Mouse (Mus musculus): ENCODE measurements around the gene Olfr297. TPM values are rescaled to one million over a fixed set of nuclear protein-coding genes. Genes with fewer than 3 reads are reported as not detected.

The Olfr297 gene
- polyA plus RNA-seq (2014; fragmentation: Nextera tagmentation; extraction: Ambion mirVana) = not detected in 2 replicates

DNA sequence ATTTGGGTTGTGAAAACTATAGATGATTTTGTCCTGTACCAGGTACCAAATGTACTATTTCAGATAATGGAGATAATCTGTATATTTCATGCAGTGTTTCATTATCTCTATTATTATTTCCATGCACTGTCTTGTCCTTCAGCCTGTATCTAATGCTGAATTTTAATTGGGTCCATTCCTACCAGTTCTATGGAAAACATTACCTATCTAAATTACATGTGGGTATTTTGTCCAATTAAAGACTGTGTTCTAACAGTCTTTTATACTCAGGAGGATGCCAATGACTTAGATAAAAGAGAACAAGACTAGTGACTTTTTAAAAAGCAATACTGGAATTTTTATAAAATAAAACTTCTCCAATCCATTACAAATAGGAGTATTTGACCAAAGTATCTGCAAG, at the start of gene Olfr297:
Gene Olfr297, plus strand, starts transcription at position 301 of the 400 bp plus-strand sequence.
- Histone ChIP-seq H3K4me3 (ENCODE audit: low read depth, low read length) (no peak within 1 kb of the TSS), H3K36me3 (ENCODE audit: control insufficient read depth, insufficient read depth, low read length) (no peaks in the 10 kb centered on the region)
- no peak for ATAC-seq (ENCODE audit: low FRiP score)

DNA sequence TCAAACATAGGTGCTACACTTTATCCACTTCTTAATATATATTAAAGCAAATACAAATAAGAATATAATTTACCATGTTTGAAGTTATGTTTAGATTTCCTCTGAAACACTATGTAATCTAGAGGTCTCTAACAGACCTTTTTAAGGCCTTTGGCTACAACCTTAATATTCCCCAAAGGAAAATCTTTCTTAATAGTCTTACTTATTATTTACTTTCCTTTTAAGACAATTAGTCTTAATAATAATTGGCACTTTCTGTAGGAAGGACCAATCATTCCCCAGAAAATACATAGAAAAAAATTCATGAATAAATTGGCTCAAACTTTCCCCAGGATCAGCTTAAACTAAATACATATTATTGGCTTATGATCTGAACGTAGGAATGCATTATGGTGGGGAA, 27.4 kb upstream of the Olfr297 start, which contains the start of gene Olfr298:
Gene Olfr298, minus strand, starts transcription at position 101 of the 400 bp plus-strand sequence.
- no peaks in the 10 kb centered on the region for H3K27me3 ChIP-seq (ENCODE audit: control insufficient read depth, insufficient read depth, low read length)
- H3K36me3 ChIP-seq (ENCODE audit: control insufficient read depth, insufficient read depth, low read length) = no peaks in the 10 kb centered on the region
- 86% methylated on average over 1 of the region's 1 CpGs for WGBS
- no peak within 1 kb of the TSS for H3K4me2 ChIP-seq (replicated peaks; ENCODE audit: low read depth, low read length)
- DNase-seq (ENCODE audit: low spot score) (no peak), ATAC-seq (ENCODE audit: low FRiP score) (no peak)
- H3K4me3 ChIP-seq (ENCODE audit: low read depth, low read length) = no peak within 1 kb of the TSS
- no peak within 1 kb of the TSS for H3K9ac ChIP-seq (ENCODE audit: low read depth, low read length)
- H3K9me3 ChIP-seq (ENCODE audit: control insufficient read depth, low read length) = no peaks in the 10 kb centered on the region
- no peak within 1 kb of the TSS for H3K27ac ChIP-seq (ENCODE audit: low read depth, low read length)
- H3K4me1 ChIP-seq (replicated peaks; ENCODE audit: control insufficient read depth, insufficient read depth, low read length) = no peaks in the 10 kb centered on the region

More for the DNA sequence above, at the start of gene Olfr297:
- Histone ChIP-seq H3K4me2 (replicated peaks; ENCODE audit: low read depth, low read length) (no peak within 1 kb of the TSS), H3K27ac (ENCODE audit: low read depth, low read length) (no peak within 1 kb of the TSS), H3K4me1 (replicated peaks; ENCODE audit: control insufficient read depth, insufficient read depth, low read length) (no peaks in the 10 kb centered on the region), H3K9me3 (ENCODE audit: control insufficient read depth, low read length) (no peaks in the 10 kb centered on the region), H3K9ac (ENCODE audit: low read depth, low read length) (no peak within 1 kb of the TSS), H3K27me3 (ENCODE audit: control insufficient read depth, insufficient read depth, low read length) (no peaks in the 10 kb centered on the region)
- no peak for DNase-seq (ENCODE audit: low spot score)

Other genes starting within 250 kb of the Olfr297 start
- gene Olfr310, start 242.8 kb upstream of the Olfr297 start, polyA plus RNA-seq (2014; fragmentation: Nextera tagmentation; extraction: Ambion mirVana) = not detected in 2 replicates
- not detected in 2 replicates for gene Olfr309, start 206.3 kb upstream of the Olfr297 start, polyA plus RNA-seq (2014; fragmentation: Nextera tagmentation; extraction: Ambion mirVana)
- not detected in 2 replicates for gene Olfr308, start 194.3 kb upstream of the Olfr297 start, polyA plus RNA-seq (2014; fragmentation: Nextera tagmentation; extraction: Ambion mirVana)
- gene Olfr307, start 182.4 kb upstream of the Olfr297 start, polyA plus RNA-seq (2014; fragmentation: Nextera tagmentation; extraction: Ambion mirVana) = not detected in 2 replicates
- not detected in 2 replicates for gene Olfr305, start 153.0 kb upstream of the Olfr297 start, polyA plus RNA-seq (2014; fragmentation: Nextera tagmentation; extraction: Ambion mirVana)
- gene Olfr304, start 133.3 kb upstream of the Olfr297 start, polyA plus RNA-seq (2014; fragmentation: Nextera tagmentation; extraction: Ambion mirVana) = not detected in 2 replicates
- gene Olfr303, start 122.2 kb upstream of the Olfr297 start, polyA plus RNA-seq (2014; fragmentation: Nextera tagmentation; extraction: Ambion mirVana) = not detected in 2 replicates
- not detected in 2 replicates for gene Olfr301, start 116.1 kb upstream of the Olfr297 start, polyA plus RNA-seq (2014; fragmentation: Nextera tagmentation; extraction: Ambion mirVana)
- gene Olfr299, start 60.0 kb upstream of the Olfr297 start, polyA plus RNA-seq (2014; fragmentation: Nextera tagmentation; extraction: Ambion mirVana) = not detected in 2 replicates
- gene Olfr298, start 27.5 kb upstream of the Olfr297 start, polyA plus RNA-seq (2014; fragmentation: Nextera tagmentation; extraction: Ambion mirVana) = not detected in 2 replicates
- gene Olfr295, start 63.9 kb downstream of the Olfr297 start, polyA plus RNA-seq (2014; fragmentation: Nextera tagmentation; extraction: Ambion mirVana) = not detected in 2 replicates
- gene Olfr294, start 96.7 kb downstream of the Olfr297 start, polyA plus RNA-seq (2014; fragmentation: Nextera tagmentation; extraction: Ambion mirVana) = not detected in 2 replicates
- not detected in 2 replicates for gene Olfr293, start 129.1 kb downstream of the Olfr297 start, polyA plus RNA-seq (2014; fragmentation: Nextera tagmentation; extraction: Ambion mirVana)
- gene Olfr292, start 168.4 kb downstream of the Olfr297 start, polyA plus RNA-seq (2014; fragmentation: Nextera tagmentation; extraction: Ambion mirVana) = not detected in 2 replicates